Mouse (Mus musculus) forebrain, embryonic 16.5 days (tissue): Measurements from ENCODE around the gene Olfr49. TPM values are rescaled to one million over a fixed set of nuclear protein-coding genes. Genes with fewer than 3 reads are reported as not detected.
A peak's percentile ranks its signal among the peaks of the same experiment; 100 is the strongest.

Experiments used
- ATAC-seq: fragments of 200-750 bp; cut with Nextera tagmentation; 2 replicates; pipeline ENCODE4 v1.8.0; 2017; ENCODE audit warnings: mild to moderate bottlenecking, moderate library complexity
- H3K27ac ChIP-seq: fragments of 300-500 bp; sonication (generic); 2 replicates; pipeline ENCODE4 v1.5.1; 2014; ENCODE audit warnings: low read length, control low read depth
- H3K27me3 ChIP-seq: fragments of 300-500 bp; sonication (generic); replicated peaks from 2 replicates; pipeline ENCODE4 v1.6.1; 2014; ENCODE audit warnings: low read length; ENCODE audit not compliant: control insufficient read depth, insufficient read depth
- H3K36me3 ChIP-seq: fragments of 300-500 bp; sonication (generic); 2 replicates; pipeline ENCODE4 v1.6.1; 2014; ENCODE audit not compliant: control insufficient read depth, insufficient read depth
- H3K4me1 ChIP-seq: fragments of 300-500 bp; sonication (generic); replicated peaks from 2 replicates; pipeline ENCODE4 v1.6.1; 2014; ENCODE audit warnings: low read length; ENCODE audit not compliant: control insufficient read depth, insufficient read depth
- H3K4me2 ChIP-seq: fragments of 300-500 bp; sonication (generic); 2 replicates; pipeline ENCODE4 v1.6.1; 2014; ENCODE audit warnings: mild to moderate bottlenecking, low read length, control low read depth
- H3K4me3 ChIP-seq: fragments of 300-500 bp; sonication (generic); replicated peaks from 2 replicates; pipeline ENCODE4 v1.5.1; 2014; ENCODE audit warnings: mild to moderate bottlenecking, low read length, control low read depth
- H3K9ac ChIP-seq: fragments of 300-500 bp; sonication (generic); replicated peaks from 2 replicates; pipeline ENCODE4 v1.6.1; 2014; ENCODE audit warnings: low read depth, low read length, control low read depth
- H3K9me3 ChIP-seq: fragments of 300-500 bp; sonication (generic); 2 replicates; pipeline ENCODE4 v1.6.1; 2016; ENCODE audit warnings: low read length; ENCODE audit not compliant: control insufficient read depth
- WGBS: fragments of 180-500 bp; shearing (Covaris S2); extraction: QIAGEN DNeasy Blood & Tissue Kit; methylation state at CpG from one replicate; pipeline ENCODE4 v1.1.7; 2014; 5-methylcytosine and 5-hydroxymethylcytosine counted together
- polyA plus RNA-seq: library from polyadenylated mRNA; unstranded; fragments of >200 nt; fragmentation: Nextera tagmentation; extraction: Ambion mirVana; gene quantifications from 2 replicates; pipeline ENCODE4 v1.2.1, GENCODE M21; 2015

The Olfr49 gene
- polyA plus RNA-seq, 1 experiment from 2014 or later, result not detected

DNA sequence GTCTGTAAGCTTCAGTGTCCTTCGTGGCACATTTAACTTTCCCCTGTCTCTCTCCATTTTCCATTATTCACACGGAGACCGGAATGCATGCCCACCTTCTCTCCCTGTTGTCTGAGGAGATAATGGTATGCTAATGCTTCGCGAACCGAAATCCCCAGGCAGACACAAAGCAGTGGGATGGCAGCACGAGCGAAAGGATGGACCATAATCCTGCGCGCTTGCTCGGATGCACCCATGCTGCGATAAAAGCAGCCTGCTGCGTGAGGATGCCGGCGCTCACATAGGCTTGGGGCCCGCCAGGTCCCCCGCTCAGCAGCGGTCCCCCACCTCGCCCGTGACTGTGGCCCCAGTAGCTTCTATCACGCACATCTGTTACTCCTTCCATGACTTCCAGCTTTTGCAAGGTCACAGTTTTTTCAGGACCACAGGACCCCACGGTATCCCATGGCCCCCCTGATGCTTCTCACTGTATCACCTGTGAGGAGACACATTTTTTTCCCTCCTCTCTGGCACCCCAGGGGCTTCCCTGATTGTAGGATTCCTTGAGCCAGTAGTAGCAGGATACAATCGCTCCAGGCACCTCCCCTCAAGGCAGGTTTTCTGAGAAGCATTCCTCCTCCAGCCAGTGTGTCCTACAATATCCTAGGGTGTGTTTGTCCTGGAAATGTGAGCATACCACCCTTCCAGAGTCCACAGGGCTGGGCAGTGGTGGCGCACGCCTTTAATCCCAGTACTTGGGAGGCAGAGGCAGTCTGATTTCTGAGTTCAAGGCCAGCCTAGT lies 55.6 kb downstream of the Olfr49 start:
- H3K4me1 ChIP-seq, result peaks cover 14% of the 10 kb centered on the region

DNA sequence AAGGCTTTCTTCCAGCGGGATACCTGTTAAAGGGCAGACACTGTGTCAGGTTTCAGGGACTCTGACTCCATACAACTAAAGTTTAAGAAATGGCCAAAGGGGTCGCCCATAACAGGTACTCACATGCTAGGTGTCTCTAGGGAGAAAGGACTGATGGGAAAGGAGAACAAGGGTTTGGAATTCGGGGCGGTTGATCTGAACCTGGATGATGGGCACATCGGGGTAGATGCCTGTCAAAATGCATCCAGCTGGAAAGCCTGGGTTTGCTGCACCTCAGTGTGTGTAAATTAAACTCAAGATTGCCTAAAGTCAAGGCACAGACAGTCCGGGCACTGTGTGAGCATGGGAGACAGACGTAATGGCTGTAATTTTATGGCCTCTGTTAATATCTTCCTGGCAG lies 56.2 kb downstream of the Olfr49 start:
- 9% methylated on average over 7 of the region's 7 CpGs for WGBS
- Histone ChIP-seq H3K4me3 (peak overlapping the region; percentile 36), H3K27ac (no peak overlapping the region; the same call in 1 of the 2 replicates), H3K36me3 (no peaks in the 10 kb centered on the region), H3K9ac (peak overlapping the region; percentile 65), H3K4me2 (peak overlapping the region; percentile 66), H3K9me3 (no peaks in the 10 kb centered on the region), H3K27me3 (no peaks in the 10 kb centered on the region), H3K4me1 (peaks cover 14% of the 10 kb centered on the region)
- ATAC-seq, result peak; percentile 16; the same call in 1 of the 2 replicates

More for the DNA sequence above, 55.6 kb downstream of the Olfr49 start:
- peak; percentile 68 for ATAC-seq
- no peaks in the 10 kb centered on the region for H3K27me3 ChIP-seq
- peak overlapping the region; percentile 36 for H3K4me3 ChIP-seq
- 10% methylated on average over 25 of the region's 25 CpGs for WGBS
- H3K36me3 ChIP-seq, result no peaks in the 10 kb centered on the region
- peak overlapping the region; percentile 65 for H3K9ac ChIP-seq
- H3K4me2 ChIP-seq, result peak overlapping the region; percentile 66
- no peaks in the 10 kb centered on the region for H3K9me3 ChIP-seq
- H3K27ac ChIP-seq, result peak overlapping the region; percentile 46; the same call in 1 of the 2 replicates

Other genes starting within 250 kb of the Olfr49 start
- 290 and 292 TPM in 2 replicates for gene Dad1, start 30.8 kb downstream of the Olfr49 start, polyA plus RNA-seq
- gene Abhd4, start 30.8 kb downstream of the Olfr49 start, polyA plus RNA-seq, result 50.2 and 55.1 TPM in 2 replicates
- gene Oxa1l, start 75.9 kb upstream of the Olfr49 start, polyA plus RNA-seq, result 44.5 and 49.0 TPM in 2 replicates
- gene Slc7a7, start 132.8 kb upstream of the Olfr49 start, polyA plus RNA-seq, result 3.9 and 4.9 TPM in 2 replicates
- 229 and 239 TPM in 2 replicates for gene Mrpl52, start 142.0 kb upstream of the Olfr49 start, polyA plus RNA-seq
- 49.4 and 62.3 TPM in 2 replicates for gene Mmp14, start 146.7 kb upstream of the Olfr49 start, polyA plus RNA-seq
- gene Lrp10, start 179.2 kb upstream of the Olfr49 start, polyA plus RNA-seq, result 30.8 and 34.3 TPM in 2 replicates
- gene Rem2, start 191.2 kb upstream of the Olfr49 start, polyA plus RNA-seq, result 21.0 and 27.7 TPM in 2 replicates
- gene Prmt5, start 232.6 kb upstream of the Olfr49 start, polyA plus RNA-seq, result 105 and 108 TPM in 2 replicates